Mouse (Mus musculus) C2C12 (cell line): ENCODE measurements around the gene Luzp1.

Experiments
- CEBPB ChIP-seq: IDR thresholded peaks from one replicate; pipeline ENCODE4 v1.6.1; 2011; ENCODE audit warnings: low read depth, mild to moderate bottlenecking, control low read depth, moderate library complexity
- CTCF ChIP-seq: IDR thresholded peaks from one replicate; pipeline ENCODE4 v1.5.1; 2011; ENCODE audit not compliant: control insufficient read depth, insufficient read depth, insufficient read length
- FOSL1 ChIP-seq: IDR thresholded peaks from one replicate; pipeline ENCODE4 v1.8.0; 2011; ENCODE audit warnings: mild to moderate bottlenecking, low read length; ENCODE audit not compliant: poor library complexity, insufficient read depth, severe bottlenecking
- MAX ChIP-seq: IDR thresholded peaks from one replicate; pipeline ENCODE4 v1.6.1; 2011; ENCODE audit warnings: mild to moderate bottlenecking, control low read depth
- MYOD1 ChIP-seq: IDR thresholded peaks from one replicate; pipeline ENCODE4 v1.6.1; 2011; ENCODE audit warnings: low read depth; ENCODE audit not compliant: control insufficient read depth, insufficient read length
- MYOG ChIP-seq: IDR thresholded peaks from one replicate; pipeline ENCODE4 v1.6.1; 2011; ENCODE audit not compliant: control insufficient read depth, insufficient read length; ENCODE audit errors: extremely low read depth
- USF1 ChIP-seq: IDR thresholded peaks from one replicate; pipeline ENCODE4 v1.6.1; 2011; ENCODE audit warnings: low read depth, mild to moderate bottlenecking, control low read depth, moderate library complexity

- TF ChIP-seq MAX (no peak), CTCF (no peak), MYOD1 (no peak), FOSL1 (no peak), MYOG (no peak), CEBPB (no peak), USF1 (no peak)
Observed at GRCm38 (mm10) chr4:136545151-136545550, 75.6 kb downstream of the Luzp1 start.
